Mouse (Mus musculus): ENCODE measurements at regions not wholly inside any gene's neighbourhood (a gene's known extent, or its start where the extent isn't known, plus 50 kb on each side); places are given as distances from the start of the nearest gene placed in this dataset.
A peak's percentile ranks its signal among the peaks of the same experiment; 100 is the strongest.

GRCm38 (mm10) chr8:89141529-89142235, 97.7 kb upstream of the Sall1 start:
- 75% methylated on average over 8 of the region's 8 CpGs for WGBS
- no peak overlapping the region for H3K4me3 ChIP-seq (replicated peaks; ENCODE audit: low read length)
- ATAC-seq (ENCODE audit: low FRiP score, low read depth) (no peak), DNase-seq (ENCODE audit: low spot score) (no peak)
- H3K4me2 ChIP-seq (replicated peaks; ENCODE audit: low read depth, low read length, severe bottlenecking), result no peak overlapping the region
- no peak overlapping the region for H3K27ac ChIP-seq (replicated peaks; ENCODE audit: low read depth, low read length)
- H3K9ac ChIP-seq (ENCODE audit: low read depth, low read length, severe bottlenecking), result no peak overlapping the region
- no peaks in the 10 kb centered on the region for H3K36me3 ChIP-seq (ENCODE audit: control insufficient read depth, insufficient read depth, low read length)
- H3K4me1 ChIP-seq (ENCODE audit: control insufficient read depth, insufficient read depth, low read length), result no peaks in the 10 kb centered on the region
- TF ChIP-seq POLR2A (IDR thresholded peaks at IDR 0.05; ENCODE audit: borderline replicate concordance, extremely low read depth, insufficient read depth, insufficient read length), result no peak
- H3K27me3 ChIP-seq (ENCODE audit: control insufficient read depth, insufficient read depth, low read length), result no peaks in the 10 kb centered on the region
- H3K9me3 ChIP-seq (ENCODE audit: control insufficient read depth, low read length), result no peaks in the 10 kb centered on the region

- DNase-seq (ENCODE audit: low spot score) (no peak), ATAC-seq (ENCODE audit: low FRiP score, low read depth) (no peak)
- Histone ChIP-seq H3K9ac (ENCODE audit: low read depth, low read length, severe bottlenecking) (no peak overlapping the region), H3K4me1 (ENCODE audit: control insufficient read depth, insufficient read depth, low read length) (no peaks in the 10 kb centered on the region; the same call in 1 of the 2 replicates), H3K27ac (replicated peaks; ENCODE audit: low read depth, low read length) (no peak overlapping the region), H3K27me3 (ENCODE audit: control insufficient read depth, insufficient read depth, low read length) (no peaks in the 10 kb centered on the region), H3K4me2 (replicated peaks; ENCODE audit: low read depth, low read length, severe bottlenecking) (no peak overlapping the region), H3K9me3 (ENCODE audit: control insufficient read depth, low read length) (no peaks in the 10 kb centered on the region), H3K4me3 (replicated peaks; ENCODE audit: low read length) (no peak overlapping the region), H3K36me3 (ENCODE audit: control insufficient read depth, insufficient read depth, low read length) (no peaks in the 10 kb centered on the region)
- no peak for TF ChIP-seq POLR2A (IDR thresholded peaks at IDR 0.05; ENCODE audit: borderline replicate concordance, extremely low read depth, insufficient read depth, insufficient read length)
- WGBS, result 70% methylated on average over 3 of the region's 3 CpGs
Observed at GRCm38 (mm10) chr8:89139876-89140275, 95.9 kb upstream of the Sall1 start.

GRCm38 (mm10) chr8:89138416-89139125, 94.6 kb upstream of the Sall1 start:
- Histone ChIP-seq H3K4me3 (replicated peaks; ENCODE audit: low read length) (no peak overlapping the region), H3K4me2 (replicated peaks; ENCODE audit: low read depth, low read length, severe bottlenecking) (no peak overlapping the region), H3K27me3 (ENCODE audit: control insufficient read depth, insufficient read depth, low read length) (no peaks in the 10 kb centered on the region), H3K9me3 (ENCODE audit: control insufficient read depth, low read length) (no peaks in the 10 kb centered on the region), H3K9ac (ENCODE audit: low read depth, low read length, severe bottlenecking) (no peak overlapping the region), H3K4me1 (ENCODE audit: control insufficient read depth, insufficient read depth, low read length) (peaks cover 9% of the 10 kb centered on the region; the same call in 1 of the 2 replicates), H3K36me3 (ENCODE audit: control insufficient read depth, insufficient read depth, low read length) (no peaks in the 10 kb centered on the region), H3K27ac (replicated peaks; ENCODE audit: low read depth, low read length) (no peak overlapping the region)
- no peak for ATAC-seq (ENCODE audit: low FRiP score, low read depth)
- 80% methylated on average over 8 of the region's 8 CpGs for WGBS
- no peak for DNase-seq (ENCODE audit: low spot score)
- TF ChIP-seq POLR2A (IDR thresholded peaks at IDR 0.05; ENCODE audit: borderline replicate concordance, extremely low read depth, insufficient read depth, insufficient read length), result no peak

- Histone ChIP-seq H3K9me3 (ENCODE audit: control insufficient read depth, low read length) (no peaks in the 10 kb centered on the region), H3K27me3 (ENCODE audit: control insufficient read depth, insufficient read depth, low read length) (no peaks in the 10 kb centered on the region), H3K27ac (replicated peaks; ENCODE audit: low read depth, low read length) (0 out of 2 replicates have a peak overlapping the region, but pooled peaks have one; percentile 33), H3K9ac (ENCODE audit: low read depth, low read length, severe bottlenecking) (no peak overlapping the region), H3K4me3 (replicated peaks; ENCODE audit: low read length) (no peak overlapping the region), H3K36me3 (ENCODE audit: control insufficient read depth, insufficient read depth, low read length) (no peaks in the 10 kb centered on the region), H3K4me1 (ENCODE audit: control insufficient read depth, insufficient read depth, low read length) (peaks cover 9% of the 10 kb centered on the region; the same call in 1 of the 2 replicates), H3K4me2 (replicated peaks; ENCODE audit: low read depth, low read length, severe bottlenecking) (peak overlapping the region; percentile 5; the same call in 1 of the 2 replicates)
- ATAC-seq (ENCODE audit: low FRiP score, low read depth), result no peak
- no peak for DNase-seq (ENCODE audit: low spot score)
- no peak for TF ChIP-seq POLR2A (IDR thresholded peaks at IDR 0.05; ENCODE audit: borderline replicate concordance, extremely low read depth, insufficient read depth, insufficient read length)
- 74% methylated on average over 19 of the region's 19 CpGs for WGBS
Observed at GRCm38 (mm10) chr8:89134581-89135484, 90.9 kb upstream of the Sall1 start.

GRCm38 (mm10) chr8:89134058-89134457, 90.1 kb upstream of the Sall1 start:
- no peaks in the 10 kb centered on the region for H3K27me3 ChIP-seq (ENCODE audit: control insufficient read depth, insufficient read depth, low read length)
- no peak overlapping the region for H3K9ac ChIP-seq (ENCODE audit: low read depth, low read length, severe bottlenecking)
- ATAC-seq (ENCODE audit: low FRiP score, low read depth) (no peak), DNase-seq (ENCODE audit: low spot score) (no peak)
- H3K27ac ChIP-seq (replicated peaks; ENCODE audit: low read depth, low read length), result no peak overlapping the region
- no peaks in the 10 kb centered on the region for H3K36me3 ChIP-seq (ENCODE audit: control insufficient read depth, insufficient read depth, low read length)
- peaks cover 9% of the 10 kb centered on the region; the same call in 1 of the 2 replicates for H3K4me1 ChIP-seq (ENCODE audit: control insufficient read depth, insufficient read depth, low read length)
- WGBS, result 39% methylated on average over 5 of the region's 5 CpGs
- TF ChIP-seq POLR2A (IDR thresholded peaks at IDR 0.05; ENCODE audit: borderline replicate concordance, extremely low read depth, insufficient read depth, insufficient read length), result no peak
- H3K4me2 ChIP-seq (replicated peaks; ENCODE audit: low read depth, low read length, severe bottlenecking), result peak overlapping the region; percentile 5; the same call in 1 of the 2 replicates
- no peaks in the 10 kb centered on the region for H3K9me3 ChIP-seq (ENCODE audit: control insufficient read depth, low read length)
- no peak overlapping the region for H3K4me3 ChIP-seq (replicated peaks; ENCODE audit: low read length)
